Mouse (Mus musculus): Measurements from ENCODE around the gene Olfr1413.
A peak's percentile ranks its signal among the peaks of the same experiment; 100 is the strongest.

Olfr1413 gene

GRCm38 (mm10) chr1:92571022-92571421 is at the start of gene Olfr1413:
TSS of gene Olfr1413 (plus strand) at chr1:92571322.
- no peak for DNase-seq (ENCODE audit: low spot score in 2 of 2)

DNA sequence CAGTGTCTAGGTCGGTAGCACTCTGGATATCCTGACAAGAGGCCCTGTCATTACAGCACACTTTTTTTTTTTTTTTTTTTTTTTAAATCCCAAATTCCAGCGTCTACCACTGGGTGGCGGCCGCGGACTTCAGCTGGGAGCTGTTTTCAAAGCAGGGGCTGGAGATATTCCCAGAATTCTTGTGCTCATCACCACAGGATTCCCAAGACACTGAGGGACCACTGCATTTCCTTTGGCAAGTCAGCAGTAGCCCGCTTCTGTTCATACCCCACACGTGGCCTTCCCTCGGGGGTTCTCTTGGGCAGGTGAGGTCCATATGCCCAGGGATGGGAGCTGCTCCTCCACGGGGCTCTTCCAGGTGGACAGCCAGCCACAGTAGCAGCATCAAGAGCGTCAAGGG is 49.7 kb upstream of the Olfr1413 start:
- peak; percentile 39 to 62 for DNase-seq (ENCODE audit: low spot score in 2 of 2)

GRCm38 (mm10) chr1:92523764-92524163 is 47.4 kb upstream of the Olfr1413 start:
- no peak for DNase-seq (ENCODE audit: low spot score in 2 of 2)

DNA sequence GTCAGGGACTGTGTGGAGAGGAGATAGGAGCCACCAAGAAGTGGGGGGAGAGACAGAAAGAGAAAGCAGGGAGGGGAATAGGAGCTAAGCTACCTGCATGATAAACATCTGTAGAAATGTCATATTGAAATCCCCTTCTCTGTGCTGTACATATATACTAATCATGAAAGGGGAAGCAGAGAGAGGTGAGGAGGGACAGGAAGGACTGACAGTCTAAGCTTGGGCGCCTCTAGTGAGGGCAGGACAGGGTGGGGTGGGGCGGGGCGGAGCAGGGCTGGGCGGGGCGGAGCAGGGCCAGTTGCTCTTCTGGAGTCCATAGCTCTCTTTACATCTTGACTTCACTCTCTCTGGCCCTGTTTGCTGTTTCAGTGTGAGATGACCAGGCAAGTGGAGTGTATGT is 34.1 kb upstream of the Olfr1413 start:
- no peak for DNase-seq (ENCODE audit: low spot score in 2 of 2)

DNA sequence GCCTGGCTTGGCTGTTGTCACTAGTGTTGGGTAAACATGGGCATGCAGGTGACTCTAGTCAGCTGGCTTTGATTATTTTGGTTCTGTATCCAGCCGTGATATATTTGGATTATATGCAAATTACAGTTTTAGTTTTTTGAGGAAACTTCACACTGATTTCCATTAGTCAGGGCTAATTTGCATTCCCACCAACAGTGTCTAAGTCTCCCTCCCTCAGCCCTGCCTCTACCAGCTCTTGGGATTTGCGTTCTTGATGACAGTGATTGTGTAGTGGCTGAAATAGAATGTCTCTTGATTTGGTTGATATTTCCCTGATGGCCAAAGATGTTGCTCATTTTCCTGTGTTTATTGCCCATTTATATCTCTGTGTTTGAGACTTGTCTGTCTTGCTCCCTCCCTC is 32.1 kb upstream of the Olfr1413 start:
- no peak for DNase-seq (ENCODE audit: low spot score in 2 of 2)

- no peak for DNase-seq (ENCODE audit: low spot score in 2 of 2)
Observed at GRCm38 (mm10) chr1:92545929-92546328, 25.2 kb upstream of the Olfr1413 start.

GRCm38 (mm10) chr1:92585479-92585878 is 14.4 kb downstream of the Olfr1413 start, which contains the start of gene Olfr1412:
TSS of gene Olfr1412 (plus strand) at chr1:92585779.
- DNase-seq (ENCODE audit: low spot score in 2 of 2), result no peak

GRCm38 (mm10) chr1:92594111-92594510 is 23.0 kb downstream of the Olfr1413 start, which contains the start of gene Olfr1411:
TSS of gene Olfr1411 (plus strand) at chr1:92594411.
- DNase-seq (ENCODE audit: low spot score in 2 of 2), result no peak

DNA sequence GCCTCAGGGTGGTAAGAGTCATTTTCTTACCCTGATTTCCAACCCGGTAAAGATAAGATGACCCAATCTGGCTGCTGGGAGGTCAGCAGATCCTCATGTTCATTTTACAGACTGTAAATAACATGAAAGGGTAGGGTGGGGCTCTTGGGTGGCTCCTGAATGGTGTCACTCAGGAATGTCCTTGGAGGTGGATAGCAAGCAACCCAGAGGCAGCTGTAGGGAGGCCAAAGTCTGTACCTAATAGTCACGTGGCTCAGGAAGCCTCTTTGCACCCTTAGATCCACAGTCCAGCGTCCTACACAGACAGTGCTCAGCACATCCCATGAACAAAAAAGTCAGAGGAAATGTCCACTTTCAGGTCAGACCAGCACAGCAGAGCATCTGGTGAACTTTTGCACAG is 24.9 kb downstream of the Olfr1413 start:
- DNase-seq (ENCODE audit: low spot score in 2 of 2), result no peak

DNA sequence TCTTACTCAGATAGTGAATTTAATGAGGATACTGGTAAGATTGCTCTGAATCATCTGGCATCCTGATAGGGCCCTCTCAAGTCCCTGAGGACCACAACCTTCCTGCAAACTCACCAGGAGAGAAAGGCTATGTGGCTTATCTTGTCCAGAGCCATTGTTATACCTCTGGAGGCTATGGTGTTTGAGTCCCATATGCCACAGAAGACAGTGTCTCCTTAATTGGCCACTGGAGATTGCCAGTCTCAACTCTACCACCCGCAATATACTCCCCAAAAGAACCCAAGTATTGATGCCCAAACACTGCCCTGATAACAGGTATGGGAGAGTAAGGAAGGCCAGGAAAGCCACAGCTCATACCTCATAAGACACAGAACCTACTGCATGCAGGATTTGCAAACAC is 34.4 kb downstream of the Olfr1413 start, which contains the start of gene Olfr1410:
TSS of gene Olfr1410 (plus strand) at position 301 of the 400 bp plus-strand sequence.
- DNase-seq (ENCODE audit: low spot score in 2 of 2), result no peak

DNA sequence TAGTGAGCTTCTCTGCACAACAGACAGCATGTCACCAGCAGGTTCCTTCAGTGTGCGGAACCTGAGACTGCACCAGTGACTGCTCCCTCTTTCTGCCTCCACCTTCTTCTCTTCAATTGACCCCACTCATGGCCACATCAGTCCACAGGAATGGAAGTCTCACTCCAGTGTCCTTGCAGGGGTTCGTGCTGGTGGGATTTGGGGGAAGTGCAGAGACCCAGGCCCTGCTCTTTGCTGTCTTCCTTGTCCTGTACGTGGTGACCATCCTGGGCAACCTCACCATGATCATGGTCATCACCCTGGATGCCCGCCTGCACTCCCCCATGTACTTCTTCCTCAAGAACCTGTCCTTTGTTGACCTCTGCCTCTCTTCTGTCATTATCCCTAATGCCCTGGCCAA is 36.6 kb downstream of the Olfr1413 start:
- DNase-seq (ENCODE audit: low spot score in 2 of 2), result no peak

- DNase-seq (ENCODE audit: low spot score in 2 of 2), result peak; percentile 40 to 71
Observed at GRCm38 (mm10) chr1:92611008-92611407, 39.9 kb downstream of the Olfr1413 start.

DNA sequence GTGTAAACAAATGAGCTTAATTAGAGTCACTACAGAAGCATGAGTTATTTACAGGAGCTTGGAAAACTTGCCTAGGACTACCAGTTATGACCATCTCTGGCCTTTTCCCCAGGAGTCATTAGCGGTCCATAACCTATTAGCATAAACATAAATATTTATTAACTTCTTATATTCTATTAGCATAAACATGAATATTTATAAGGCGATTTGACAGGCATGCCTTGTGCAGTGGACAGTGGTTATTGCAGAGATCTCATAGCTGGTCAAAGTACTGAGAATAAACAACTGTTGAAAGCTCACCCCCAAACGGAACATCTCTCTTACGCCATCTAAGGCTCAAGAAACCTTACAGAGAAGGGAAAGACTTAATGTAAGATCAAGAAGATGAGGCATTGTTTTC is 42.1 kb downstream of the Olfr1413 start:
- DNase-seq (ENCODE audit: low spot score in 2 of 2), result no peak

GRCm38 (mm10) chr1:92614516-92614915 is 43.4 kb downstream of the Olfr1413 start:
- no peak for DNase-seq (ENCODE audit: low spot score in 2 of 2)

DNA sequence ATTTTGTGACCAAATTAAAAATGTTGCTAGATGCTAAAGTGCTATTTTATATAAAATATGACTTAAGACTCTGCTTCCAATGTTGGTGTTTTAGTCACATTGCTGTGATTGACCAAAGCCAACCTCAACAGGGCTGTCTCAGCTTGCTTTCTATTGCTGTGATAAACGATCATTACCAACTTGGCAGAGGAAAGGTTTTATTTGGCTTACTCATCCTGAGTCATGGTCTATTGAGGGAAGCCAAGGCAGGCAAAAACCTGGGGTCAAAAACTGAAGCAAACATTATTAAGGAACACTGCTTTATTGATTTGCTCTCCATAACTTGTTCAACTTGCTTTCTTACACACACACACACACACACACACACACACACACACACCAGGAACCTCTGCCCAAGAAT is 44.9 kb downstream of the Olfr1413 start:
- DNase-seq (ENCODE audit: low spot score in 2 of 2), result no peak

- no peak for DNase-seq (ENCODE audit: low spot score in 2 of 2)
Observed at GRCm38 (mm10) chr1:92617488-92617887, 46.4 kb downstream of the Olfr1413 start, which contains the start of gene Olfr12. TSS of gene Olfr12 (plus strand) at chr1:92617788.

DNA sequence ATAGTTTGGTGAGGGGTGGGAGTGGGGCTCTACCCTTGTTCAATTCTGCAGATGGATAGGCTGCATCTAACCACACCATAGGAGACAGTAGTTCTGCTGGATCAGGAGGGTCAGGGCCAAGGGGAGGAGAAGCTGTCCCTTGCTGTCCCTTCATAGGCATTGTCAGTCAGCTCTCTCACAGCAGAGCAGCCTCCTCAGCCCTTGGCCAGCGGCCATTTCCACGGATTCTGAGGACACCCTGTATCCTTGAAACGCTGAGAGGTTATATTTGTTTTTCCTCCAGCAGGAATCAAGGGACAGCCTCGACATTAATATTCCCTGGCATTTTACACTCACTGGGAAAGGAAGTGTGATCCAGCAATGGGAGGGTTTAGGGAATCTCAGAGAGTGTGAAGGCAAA is 47.2 kb downstream of the Olfr1413 start:
- no peak for DNase-seq (ENCODE audit: low spot score in 2 of 2)
